Mouse (Mus musculus): ENCODE data around the gene Pts.

Pts gene

GRCm38 (mm10) chr9:50528293-50528892 is at the start of gene Pts:
Pts (minus strand) TSS chr9:50528724.
- DNase-seq (ENCODE audit: low read depth, low spot score), result peak; percentile 99

- DNase-seq (ENCODE audit: low read depth, low spot score), result no peak
These were observed 41.3 kb upstream of the Pts start for GRCm38 (mm10) chr9:50569599-50570525.

GRCm38 (mm10) chr9:50567881-50568280 is 39.4 kb upstream of the Pts start:
- peak; percentile 62 for DNase-seq (ENCODE audit: low read depth, low spot score)

- no peak for DNase-seq (ENCODE audit: low read depth, low spot score)
These were observed 38.8 kb upstream of the Pts start for GRCm38 (mm10) chr9:50567372-50567771.

GRCm38 (mm10) chr9:50565940-50566339 is 37.4 kb upstream of the Pts start:
- DNase-seq (ENCODE audit: low read depth, low spot score), result no peak

- no peak for DNase-seq (ENCODE audit: low read depth, low spot score)
These were observed 36.6 kb upstream of the Pts start for GRCm38 (mm10) chr9:50565173-50565572.

- no peak for DNase-seq (ENCODE audit: low read depth, low spot score)
These were observed 33.4 kb upstream of the Pts start for GRCm38 (mm10) chr9:50561918-50562360.

GRCm38 (mm10) chr9:50561145-50561917 is 32.8 kb upstream of the Pts start, which contains the start of gene Tex12:
Tex12 (minus strand) TSS chr9:50561325.
- no peak for DNase-seq (ENCODE audit: low read depth, low spot score)

GRCm38 (mm10) chr9:50555094-50555446 is 26.5 kb upstream of the Pts start, which contains the start of gene Bco2:
Bco2 (minus strand) TSS chr9:50555181.
- DNase-seq (ENCODE audit: low read depth, low spot score), result no peak

- peak; percentile 43 for DNase-seq (ENCODE audit: low read depth, low spot score)
These were observed 25.9 kb upstream of the Pts start, which contains the start of gene Il18 for GRCm38 (mm10) chr9:50554241-50555093. Il18 (plus strand) TSS chr9:50554827.

GRCm38 (mm10) chr9:50553547-50553946 is 25.0 kb upstream of the Pts start:
- no peak for DNase-seq (ENCODE audit: low read depth, low spot score)

- no peak for DNase-seq (ENCODE audit: low read depth, low spot score)
These were observed 23.7 kb upstream of the Pts start for GRCm38 (mm10) chr9:50552206-50552605.

GRCm38 (mm10) chr9:50548936-50549335 is 20.4 kb upstream of the Pts start:
- DNase-seq (ENCODE audit: low read depth, low spot score), result no peak

- no peak for DNase-seq (ENCODE audit: low read depth, low spot score)
These were observed 19.4 kb upstream of the Pts start for GRCm38 (mm10) chr9:50547859-50548478.

GRCm38 (mm10) chr9:50542401-50542800 is 13.9 kb upstream of the Pts start:
- DNase-seq (ENCODE audit: low read depth, low spot score), result no peak

- DNase-seq (ENCODE audit: low read depth, low spot score), result no peak
These were observed 11.6 kb upstream of the Pts start for GRCm38 (mm10) chr9:50540170-50540569.

GRCm38 (mm10) chr9:50537295-50537694 is 8.8 kb upstream of the Pts start:
- DNase-seq (ENCODE audit: low read depth, low spot score), result no peak

GRCm38 (mm10) chr9:50536603-50537135 is 8.1 kb upstream of the Pts start:
- DNase-seq (ENCODE audit: low read depth, low spot score), result no peak

- no peak for DNase-seq (ENCODE audit: low read depth, low spot score)
These were observed 7.4 kb upstream of the Pts start for GRCm38 (mm10) chr9:50535930-50536329.

- DNase-seq (ENCODE audit: low read depth, low spot score), result no peak
These were observed 5.3 kb upstream of the Pts start for GRCm38 (mm10) chr9:50533791-50534190.

All from skeletal muscle tissue, adult 2 months (tissue).